Mouse (Mus musculus) ZHBTc4 (cell line): Measurements from ENCODE around the gene Psma7.

ENCODE experiments used
- DNase-seq: peaks from one replicate; pipeline ENCODE4 v3.0.0-alpha.2; 2011; ENCODE audit warnings: low read depth, low spot score

Gene Psma7

DNA sequence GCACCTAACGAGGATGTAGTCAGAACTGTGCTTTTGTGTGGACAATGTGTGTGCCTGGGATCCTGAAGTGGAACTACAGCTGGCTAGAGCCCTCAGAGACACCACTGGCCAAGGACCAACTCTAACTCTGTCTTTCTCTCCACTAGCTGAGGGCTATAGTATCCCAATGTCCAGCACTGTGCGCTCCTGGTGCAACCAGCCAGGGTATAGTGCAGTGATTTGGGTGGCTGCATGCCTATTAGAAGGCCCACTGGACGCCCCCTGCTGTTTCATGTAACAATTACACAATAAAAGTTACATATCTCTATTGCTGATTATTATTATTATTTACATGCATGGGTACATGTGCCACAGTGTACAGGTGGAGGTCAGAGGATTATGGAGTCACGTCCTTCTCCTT lies 3.0 kb upstream of the Psma7 start:
- DNase-seq, result peak; percentile 60

DNA sequence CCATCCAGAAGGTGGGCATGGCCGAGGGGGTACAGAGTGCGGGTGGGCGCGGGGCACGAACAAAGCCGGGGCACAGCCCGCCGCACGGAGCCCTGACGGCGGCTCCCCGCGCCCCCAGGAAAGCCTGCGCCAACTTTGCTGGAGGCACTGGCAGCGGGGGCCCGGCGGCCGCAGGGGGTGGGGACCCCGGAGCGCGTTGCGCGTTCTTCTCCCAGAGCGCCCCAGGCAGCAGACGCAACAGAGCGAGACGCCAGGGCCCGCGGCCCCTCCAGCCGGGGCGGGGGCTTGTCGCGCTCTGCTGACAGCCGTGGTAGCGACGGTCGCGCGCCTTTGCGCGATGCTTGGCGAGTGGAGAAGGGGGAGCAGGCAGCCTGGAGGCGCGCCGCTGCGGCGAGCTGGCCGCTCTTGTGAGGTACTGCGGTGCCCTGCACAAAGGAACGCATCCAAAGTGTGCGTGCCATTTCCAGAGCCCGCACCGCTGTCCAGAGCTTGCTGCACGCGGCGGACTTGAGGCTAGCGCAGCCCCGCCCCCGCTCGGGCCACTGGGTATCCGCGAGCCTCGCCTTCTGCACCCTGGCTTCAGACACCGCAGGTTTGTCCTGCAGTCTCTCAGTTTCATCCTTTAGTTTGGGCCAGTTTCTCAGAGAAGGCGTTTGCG lies 754 bp upstream of the Psma7 start:
- DNase-seq, result peak; percentile 88

DNA sequence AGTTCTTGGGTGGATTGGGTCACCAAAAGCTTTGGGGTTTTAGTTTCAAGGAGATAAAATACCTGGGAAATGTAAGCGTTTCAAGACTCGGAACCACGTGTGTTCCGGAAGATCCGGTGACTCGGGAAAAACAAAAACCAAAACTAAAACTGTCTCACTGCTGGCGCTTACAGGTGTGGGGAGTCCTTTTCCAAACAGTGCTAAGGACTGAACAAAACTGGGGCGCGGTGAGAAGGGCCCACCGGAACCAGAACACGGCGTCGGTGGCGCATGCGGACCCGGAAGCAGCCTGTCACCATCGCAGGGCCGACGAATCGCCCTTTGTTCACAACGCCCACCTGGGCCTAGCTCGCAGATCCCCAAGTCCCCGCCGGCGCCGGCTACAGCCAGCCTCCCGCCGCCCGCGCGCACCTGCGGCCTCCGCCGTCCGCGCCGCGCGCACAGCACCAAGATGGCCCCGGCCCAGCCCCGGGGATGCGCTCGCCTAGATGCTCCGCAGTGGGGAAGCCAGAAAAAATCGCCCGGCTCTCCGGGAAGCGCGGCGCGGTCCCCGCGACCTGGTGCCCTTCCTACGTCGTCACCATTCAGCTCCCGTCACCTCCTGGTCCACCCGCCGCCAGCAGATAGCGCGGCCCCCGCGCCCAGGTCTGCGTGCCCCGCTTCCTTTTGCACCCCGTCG lies 517 bp downstream of the Psma7 start:
- peak; percentile 67 for DNase-seq

DNA sequence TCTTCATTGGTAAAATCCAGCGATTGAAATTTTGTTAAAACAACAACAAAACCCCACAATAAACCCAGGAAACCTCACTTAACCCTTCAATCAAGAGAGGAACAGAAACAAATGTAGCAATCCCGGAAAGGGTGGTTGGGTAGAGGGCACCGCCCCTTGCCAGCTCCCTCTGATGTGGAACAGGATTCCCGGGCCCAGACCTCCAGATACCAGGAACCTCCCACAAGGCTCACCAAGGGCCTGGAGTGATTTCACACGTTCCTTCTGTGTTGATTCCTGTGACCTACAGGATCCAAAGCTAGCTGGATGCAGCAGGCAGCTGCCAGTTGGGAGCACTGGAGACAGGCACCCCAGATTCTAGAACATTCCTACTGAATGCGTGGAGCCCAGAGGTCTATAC lies 1.8 kb downstream of the Psma7 start:
- DNase-seq, result peak; percentile 40

DNA sequence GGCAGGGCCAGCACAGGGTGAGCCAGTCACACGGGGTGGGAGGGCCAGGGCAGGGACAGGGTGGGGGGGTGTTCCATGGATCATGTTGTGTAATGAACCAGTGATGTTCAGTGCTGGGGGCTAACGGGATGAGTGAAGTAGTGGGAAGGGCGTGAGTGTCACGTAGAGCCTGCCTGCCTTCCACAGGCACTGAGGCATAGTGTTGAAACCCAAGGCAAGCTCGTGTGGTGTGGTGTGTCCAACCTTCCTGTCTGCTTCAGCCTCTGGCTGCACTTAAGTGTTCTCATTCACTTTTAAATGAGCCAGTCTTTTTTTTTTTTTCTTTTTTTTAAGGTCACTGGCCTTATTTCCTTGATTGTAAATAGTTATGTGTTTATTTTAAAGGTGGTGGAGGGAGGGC lies 7.5 kb downstream of the Psma7 start:
- peak; percentile 55 for DNase-seq

DNA sequence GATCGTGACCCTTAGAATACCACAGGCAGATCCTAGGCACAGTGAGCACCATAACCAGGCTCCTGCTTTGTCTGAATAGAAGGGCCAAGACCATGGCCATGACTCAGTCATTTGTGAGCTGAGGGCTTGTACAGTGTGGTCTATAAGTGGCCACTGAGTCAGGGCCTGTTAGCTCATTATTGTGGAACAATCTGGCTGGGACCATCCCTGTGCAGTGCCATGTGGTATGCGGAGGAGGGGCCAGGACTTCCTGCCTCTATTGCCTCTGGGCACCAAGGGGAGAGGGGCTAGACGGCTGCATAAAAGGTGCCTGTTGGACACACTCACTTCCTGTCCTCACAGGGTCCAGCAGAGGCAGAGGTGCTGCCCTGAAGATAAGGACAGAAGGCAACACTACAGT lies 8.3 kb downstream of the Psma7 start:
- no peak for DNase-seq

DNA sequence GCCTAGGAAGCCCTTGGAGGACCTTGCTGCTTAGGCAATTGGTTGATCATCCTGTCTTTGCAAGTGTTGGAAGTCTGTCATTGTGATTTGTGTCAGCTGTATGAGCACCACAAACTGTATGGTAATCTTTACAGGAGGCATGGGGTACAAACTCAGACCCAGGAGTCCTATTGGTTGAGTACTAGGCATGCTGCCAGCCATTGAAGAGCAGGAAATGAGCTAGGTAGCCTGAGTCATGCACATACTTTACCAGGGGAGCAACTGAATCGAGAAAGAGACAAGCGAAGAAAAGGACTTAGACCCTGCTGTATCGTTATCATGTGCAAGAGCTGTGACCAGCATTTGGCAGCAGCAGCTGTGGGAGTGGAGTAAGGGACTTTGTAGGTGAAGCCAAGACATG lies 9.3 kb downstream of the Psma7 start:
- DNase-seq, result no peak

DNA sequence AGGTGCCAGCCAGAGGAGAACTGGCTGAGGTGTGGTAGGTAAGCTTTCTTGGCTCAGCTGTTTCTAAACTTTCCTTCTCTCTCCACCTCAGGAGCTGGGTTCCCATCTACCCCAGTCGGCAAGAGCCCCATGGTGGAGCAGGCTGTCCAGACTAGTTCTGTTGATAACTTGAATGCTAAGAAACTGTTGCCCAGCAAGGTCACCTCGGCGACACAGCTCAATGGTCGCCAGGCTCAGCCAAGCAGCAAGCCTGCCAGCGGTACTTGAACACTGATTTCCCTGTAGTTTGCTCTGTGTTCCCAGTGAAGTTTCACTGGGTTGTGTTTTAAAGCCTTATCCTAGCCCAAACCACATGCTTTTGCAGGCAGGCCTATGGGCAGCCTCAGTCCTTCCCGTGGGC lies 11.0 kb downstream of the Psma7 start:
- no peak for DNase-seq

DNA sequence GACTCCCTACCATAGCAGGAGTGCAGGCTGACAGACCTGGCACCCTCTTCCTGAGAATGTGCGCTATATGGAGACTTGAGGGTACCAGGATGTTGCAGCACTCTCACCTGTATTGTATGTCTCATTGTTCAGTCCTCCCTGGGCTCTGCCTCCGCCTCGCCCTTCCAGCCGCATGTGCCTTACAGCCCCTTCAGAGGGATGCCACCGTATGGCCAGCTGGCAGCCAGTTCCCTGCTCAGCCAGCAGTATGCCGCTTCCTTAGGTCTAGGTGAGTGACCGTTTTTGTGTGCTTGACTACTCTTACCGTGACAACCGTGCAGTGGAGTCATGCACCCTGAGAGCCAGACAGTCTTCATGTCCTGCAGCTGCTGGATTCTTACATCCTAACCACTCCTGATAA lies 14.5 kb downstream of the Psma7 start:
- no peak for DNase-seq

DNA sequence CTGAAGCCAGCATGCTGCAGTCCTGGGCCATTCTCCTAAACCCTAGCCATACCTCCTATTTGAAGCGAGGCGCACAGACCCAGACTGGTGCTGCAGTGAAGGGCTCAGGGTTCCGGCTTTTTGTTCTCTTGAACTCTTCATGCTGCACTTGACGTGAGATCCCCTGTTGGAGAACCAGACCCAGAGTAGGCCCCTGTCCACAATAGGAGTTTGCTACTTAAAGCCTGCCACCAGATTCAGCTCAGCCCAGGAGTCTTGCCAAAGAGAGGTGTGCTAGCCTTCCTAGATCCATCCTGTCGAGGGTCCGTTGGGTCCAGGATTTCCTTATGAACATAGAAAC lies 16.4 kb downstream of the Psma7 start:
- no peak for DNase-seq

DNA sequence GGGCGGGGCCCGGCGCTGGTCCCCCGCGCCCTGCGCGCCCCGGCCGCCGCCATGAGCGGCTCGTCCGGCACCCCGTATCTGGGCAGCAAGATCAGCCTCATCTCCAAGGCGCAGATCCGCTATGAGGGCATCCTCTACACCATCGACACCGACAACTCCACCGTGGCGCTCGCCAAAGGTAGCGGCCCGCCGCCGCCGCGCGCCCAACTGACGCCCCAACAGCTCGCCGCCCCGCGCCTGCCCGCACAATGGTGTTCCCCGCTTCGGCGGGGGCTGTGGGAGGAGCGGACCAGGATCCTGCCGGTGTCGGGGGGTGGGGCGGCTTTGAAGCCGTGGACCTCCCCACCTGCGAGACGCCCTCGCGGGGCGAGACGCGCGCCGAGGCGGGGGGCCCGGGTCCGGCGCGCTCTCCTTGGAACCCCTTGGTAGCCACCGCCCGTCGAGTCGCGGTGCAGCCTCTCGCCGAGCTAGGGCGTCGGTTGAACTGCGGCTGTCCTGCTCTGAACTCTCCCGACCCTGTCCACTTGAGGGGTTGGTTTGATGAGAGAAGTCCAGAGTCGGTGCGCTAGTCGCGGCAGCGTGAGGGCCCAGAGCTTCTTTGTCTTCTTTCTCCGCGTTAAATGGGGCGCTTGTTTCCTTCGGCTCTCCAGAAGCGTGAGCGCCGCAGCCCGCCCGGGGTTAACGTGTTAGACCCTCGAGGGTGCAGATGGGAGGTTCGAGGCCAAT lies 16.9 kb downstream of the Psma7 start:
- DNase-seq, result peak; percentile 49

DNA sequence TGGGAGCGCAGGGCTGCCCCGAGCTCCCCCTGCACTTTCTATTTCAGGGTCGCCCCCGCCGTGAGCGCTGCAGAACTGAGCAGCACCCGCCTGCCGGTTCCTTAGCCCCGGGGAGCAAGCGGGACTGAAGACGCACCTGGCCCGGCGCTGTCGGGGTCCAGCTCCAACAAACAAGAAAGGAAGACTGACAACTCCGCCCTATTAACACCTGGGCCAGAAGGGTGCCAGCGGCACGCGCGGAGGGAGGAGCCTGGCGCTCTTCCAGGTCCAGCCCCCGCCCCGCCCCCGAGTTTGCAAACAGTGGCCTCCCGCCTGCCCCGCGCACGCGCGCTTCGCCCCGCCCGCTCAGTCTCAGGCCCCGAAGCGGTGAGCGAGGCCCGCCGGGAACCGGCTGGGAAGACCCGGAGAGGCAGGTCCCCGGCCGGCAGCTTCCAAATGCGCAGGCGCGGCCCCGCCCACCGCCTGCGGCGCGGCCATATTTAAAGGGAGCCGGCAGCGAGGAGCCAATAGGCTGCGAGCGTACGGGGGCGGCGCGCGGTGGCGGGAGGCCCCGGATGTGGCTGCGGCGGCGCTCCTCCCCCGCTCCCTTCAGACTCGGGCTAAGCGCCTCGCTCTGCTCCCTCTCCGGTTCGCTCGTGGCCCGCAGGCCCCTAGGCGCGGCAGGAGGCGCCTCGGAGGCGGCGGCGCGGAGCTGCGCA lies 17.7 kb downstream of the Psma7 start, which contains the start of gene Lsm14b:
Gene Lsm14b (plus strand): TSS at position 587 of the 698 bp plus-strand sequence.
- peak; percentile 100 for DNase-seq

DNA sequence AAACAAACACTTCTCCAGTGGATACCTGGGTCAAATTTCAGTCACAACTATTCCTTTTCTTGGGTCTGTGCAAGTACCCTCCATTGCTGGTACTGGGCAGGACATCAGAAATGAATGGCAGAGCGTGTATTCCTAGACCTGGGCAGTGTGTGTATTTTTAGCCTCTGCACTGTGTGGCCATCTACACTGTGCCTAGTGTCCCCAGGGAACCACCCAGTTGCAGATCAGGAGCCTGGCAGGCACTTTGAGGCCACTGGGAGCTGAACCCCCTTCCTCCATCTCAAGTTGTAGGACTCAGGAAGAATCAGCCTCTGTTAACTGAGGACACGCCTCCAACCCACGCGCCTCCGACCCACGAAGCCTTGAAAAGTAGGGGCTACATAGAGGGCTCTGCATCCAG lies 19.5 kb downstream of the Psma7 start:
- DNase-seq, result no peak

DNA sequence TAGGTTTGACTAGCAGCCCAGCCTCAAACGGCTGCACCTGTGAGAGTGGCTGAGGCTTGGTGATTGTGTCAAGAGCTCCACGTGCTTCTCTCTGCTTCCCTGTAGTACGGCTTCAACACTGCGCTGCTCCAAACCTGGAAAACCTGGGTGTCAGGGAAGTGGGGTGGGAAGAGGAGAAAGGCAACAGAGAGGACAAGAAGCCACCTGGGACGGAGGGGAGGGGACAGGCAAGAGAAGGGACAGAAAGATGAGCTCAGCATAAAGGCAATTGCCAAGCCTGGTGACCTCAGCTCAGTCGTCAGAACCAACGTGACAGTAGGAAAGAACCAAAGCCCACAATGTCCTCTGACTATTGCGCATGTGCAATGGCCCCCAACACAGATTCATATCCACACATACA lies 21.3 kb downstream of the Psma7 start:
- DNase-seq, result no peak

DNA sequence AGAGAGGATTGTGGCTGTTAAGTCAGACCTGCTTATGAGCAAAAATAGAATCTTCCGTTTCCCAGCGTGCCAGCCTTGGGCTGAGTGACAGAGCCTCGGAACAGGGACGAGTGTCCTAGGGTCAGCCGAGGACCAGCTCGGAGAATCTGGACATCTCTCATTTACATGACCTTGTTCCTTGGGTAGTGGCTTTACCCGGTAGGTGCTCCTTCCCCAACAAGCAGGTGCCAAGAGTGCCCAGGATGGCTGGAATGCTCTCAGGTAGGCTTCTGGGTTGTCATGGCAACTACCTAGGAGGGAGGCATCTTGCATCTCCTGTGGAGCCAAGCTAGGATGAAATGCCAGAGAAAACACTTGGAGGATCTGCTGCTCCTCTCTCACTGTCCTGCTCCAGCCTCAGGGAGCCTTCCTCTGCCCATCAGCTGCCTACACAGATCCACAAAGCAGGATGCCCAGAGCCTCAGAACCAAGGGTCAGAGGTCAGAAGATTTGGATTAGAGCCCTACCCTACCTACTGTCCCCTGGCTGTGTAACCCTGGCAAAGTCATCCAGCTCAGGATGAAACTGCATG lies 22.1 kb downstream of the Psma7 start:
- no peak for DNase-seq

DNA sequence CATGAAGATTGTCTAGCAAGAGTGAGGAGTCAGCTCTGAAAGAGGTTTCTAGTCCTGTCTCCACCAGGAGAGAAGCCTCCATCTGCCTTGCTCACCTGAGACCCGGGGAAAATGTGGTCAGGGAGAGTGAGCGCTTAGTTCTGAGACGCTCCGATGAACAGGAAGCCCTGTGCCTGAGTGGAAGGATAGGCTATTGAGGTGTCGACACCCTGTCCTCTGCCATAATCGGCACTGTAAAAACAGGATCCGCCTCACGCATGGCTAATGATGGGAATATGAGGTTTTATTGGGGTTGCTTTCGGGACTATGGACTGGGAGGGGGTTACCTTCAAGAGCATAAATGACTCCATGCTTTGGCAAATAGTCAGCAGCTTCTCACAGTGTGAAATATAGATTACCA lies 23.7 kb downstream of the Psma7 start:
- no peak for DNase-seq

DNA sequence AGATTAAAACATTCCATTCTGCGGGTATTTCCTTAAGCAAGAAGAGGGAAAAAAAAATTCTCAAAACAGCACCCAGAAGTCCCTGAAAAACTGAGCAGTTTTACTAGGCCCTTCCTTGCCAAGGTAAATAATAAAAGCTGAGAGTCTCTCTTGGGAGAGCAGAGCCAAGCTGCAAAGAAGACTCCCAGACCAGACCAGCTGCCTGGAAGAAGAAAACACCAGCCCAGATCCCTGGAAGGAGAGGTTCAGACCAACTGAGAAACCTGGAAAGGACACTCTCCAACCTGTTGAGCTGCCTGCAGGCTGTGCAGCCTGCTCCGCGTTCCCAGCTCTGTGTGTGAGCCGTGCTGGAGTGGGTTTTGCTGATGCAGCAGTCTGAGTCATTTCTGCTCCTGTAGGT lies 24.6 kb downstream of the Psma7 start:
- DNase-seq, result no peak

DNA sequence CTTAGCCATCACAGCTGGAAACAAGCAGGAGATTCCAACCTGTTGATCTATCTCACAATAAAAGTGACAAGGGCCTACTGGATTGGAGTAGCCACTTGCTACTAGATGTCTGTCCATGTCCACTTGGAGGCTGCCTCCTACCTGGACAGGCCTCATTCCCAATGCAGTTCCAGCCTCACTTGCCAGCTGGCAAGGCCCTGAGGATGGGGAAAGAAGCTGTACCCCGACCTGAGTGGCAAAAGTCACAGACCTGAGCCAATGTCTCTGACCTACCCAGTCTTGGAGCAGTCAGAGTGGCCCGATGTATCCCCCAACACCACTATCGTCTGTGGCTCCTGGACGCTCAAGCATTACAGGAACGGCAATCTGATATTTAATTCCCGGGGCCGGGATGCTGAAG lies 28.5 kb downstream of the Psma7 start:
- no peak for DNase-seq

DNA sequence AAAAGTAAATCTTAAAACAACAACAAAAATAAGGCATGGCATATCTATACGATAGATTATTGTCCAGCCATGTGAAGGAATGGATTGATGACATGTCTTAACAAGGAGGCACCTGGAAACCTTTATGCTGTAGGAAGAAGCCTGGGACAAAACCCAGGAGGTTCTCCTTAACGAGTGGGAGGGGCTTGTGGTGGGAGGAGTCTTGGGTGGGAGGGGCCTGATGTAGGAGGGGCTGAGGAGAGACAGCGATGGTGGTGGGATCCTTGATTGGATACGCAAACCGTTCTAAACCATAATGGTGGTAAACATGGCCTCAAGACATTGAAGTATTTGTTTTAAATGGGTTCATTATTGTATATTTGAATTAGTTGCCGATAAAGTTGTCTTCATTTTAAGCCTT lies 30.9 kb downstream of the Psma7 start:
- peak; percentile 51 for DNase-seq

DNA sequence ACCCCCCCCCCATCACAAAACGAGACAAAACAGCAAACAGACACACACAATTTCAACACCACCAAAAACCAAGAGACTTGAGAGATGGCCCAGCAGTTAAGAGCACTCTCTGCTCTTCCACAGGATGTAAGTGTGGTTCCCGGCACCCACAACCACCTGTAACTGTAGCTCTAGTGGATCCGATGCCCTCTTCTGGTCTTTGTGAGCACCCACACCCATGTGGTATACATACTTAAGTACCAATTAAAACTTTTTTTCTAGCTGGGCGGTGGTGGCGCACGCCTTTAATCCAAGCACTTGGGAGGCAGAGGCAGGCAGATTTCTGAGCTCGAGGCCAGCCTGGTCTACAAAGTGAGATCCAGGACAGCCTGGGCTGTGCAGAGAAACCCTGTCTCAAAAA lies 31.5 kb downstream of the Psma7 start:
- DNase-seq, result peak; percentile 40

DNA sequence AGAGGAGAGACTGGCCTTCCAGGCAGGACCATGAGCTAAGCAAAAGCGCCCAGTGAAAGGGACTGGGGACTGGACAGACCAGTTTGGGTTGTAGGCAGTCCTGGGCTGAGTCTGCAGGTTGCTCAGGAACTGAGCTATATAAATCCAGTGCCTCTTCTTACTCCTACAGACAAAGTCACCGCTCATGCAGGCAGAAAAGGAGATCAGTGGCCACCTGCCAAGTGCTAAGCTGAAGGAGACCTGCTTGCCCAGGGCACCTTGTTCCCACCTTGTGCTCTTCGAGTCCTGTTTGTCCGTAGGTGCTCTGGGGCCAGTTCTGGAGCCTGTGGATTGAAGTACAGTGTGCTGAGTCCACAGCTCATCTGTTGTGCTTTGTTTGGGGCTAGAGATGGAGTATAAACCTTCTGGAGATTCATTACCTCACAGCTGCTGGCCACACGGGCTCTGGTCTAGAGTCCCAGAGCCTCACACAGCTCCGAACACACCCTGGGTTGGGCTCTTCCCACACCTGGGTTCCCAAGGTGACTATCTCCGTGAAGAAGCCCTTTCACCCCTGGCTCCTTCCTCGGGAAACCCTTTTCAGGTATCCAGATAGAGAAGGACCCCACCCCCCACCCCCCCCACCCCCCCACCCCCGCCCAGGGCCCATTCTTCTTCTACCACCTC lies 35.7 kb downstream of the Psma7 start:
- DNase-seq, result no peak
